Mouse (Mus musculus): ENCODE data around the gene Bcl7a. TPM values are rescaled to one million over a fixed set of nuclear protein-coding genes. Genes with fewer than 3 reads are reported as not detected.

Gene Bcl7a
- polyA plus RNA-seq, 1 experiment from 2014 or later, result 66.5 TPM

GRCm38 (mm10) chr5:123412193-123412592, 68.6 kb downstream of the Bcl7a start:
- no peak overlapping the region for H3K4me3 ChIP-seq (replicated peaks)
- H3K36me3 ChIP-seq (replicated peaks), result peaks cover 10% of the 10 kb centered on the region
- ATAC-seq (ENCODE audit: low FRiP score), result no peak
- H3K9ac ChIP-seq, result no peak overlapping the region
- WGBS, result 92% methylated on average over 4 of the region's 4 CpGs
- no peak overlapping the region for H3K4me2 ChIP-seq
- no peaks in the 10 kb centered on the region for H3K27me3 ChIP-seq
- H3K9me3 ChIP-seq, result no peaks in the 10 kb centered on the region
- no peak overlapping the region for H3K27ac ChIP-seq
- peaks cover 23% of the 10 kb centered on the region for H3K4me1 ChIP-seq

- ATAC-seq (ENCODE audit: low FRiP score), result no peak
- peaks cover 10% of the 10 kb centered on the region for H3K36me3 ChIP-seq (replicated peaks)
- WGBS, result 89% methylated on average over 2 of the region's 2 CpGs
These were observed 70.3 kb downstream of the Bcl7a start for GRCm38 (mm10) chr5:123413866-123414363.

GRCm38 (mm10) chr5:123416149-123416548, 72.5 kb downstream of the Bcl7a start:
- WGBS, result 91% methylated on average over 3 of the region's 3 CpGs
- Histone ChIP-seq H3K9me3 (no peaks in the 10 kb centered on the region), H3K4me3 (replicated peaks) (no peak overlapping the region), H3K27ac (no peak overlapping the region), H3K27me3 (no peaks in the 10 kb centered on the region), H3K36me3 (replicated peaks) (no peaks in the 10 kb centered on the region), H3K9ac (no peak overlapping the region), H3K4me2 (no peak overlapping the region), H3K4me1 (peaks cover 26% of the 10 kb centered on the region)
- no peak for ATAC-seq (ENCODE audit: low FRiP score)

More at GRCm38 (mm10) chr5:123413866-123414363, 70.3 kb downstream of the Bcl7a start:
- Histone ChIP-seq H3K9ac (no peak overlapping the region), H3K27ac (no peak overlapping the region), H3K27me3 (no peaks in the 10 kb centered on the region), H3K4me1 (peaks cover 19% of the 10 kb centered on the region), H3K4me3 (replicated peaks) (no peak overlapping the region), H3K9me3 (no peaks in the 10 kb centered on the region), H3K4me2 (no peak overlapping the region)

GRCm38 (mm10) chr5:123416566-123417518, 73.2 kb downstream of the Bcl7a start:
- Histone ChIP-seq H3K27me3 (no peaks in the 10 kb centered on the region), H3K36me3 (replicated peaks) (no peaks in the 10 kb centered on the region), H3K4me3 (replicated peaks) (no peak overlapping the region), H3K4me2 (no peak overlapping the region), H3K27ac (no peak overlapping the region), H3K4me1 (peaks cover 26% of the 10 kb centered on the region), H3K9me3 (no peaks in the 10 kb centered on the region), H3K9ac (no peak overlapping the region)
- ATAC-seq (ENCODE audit: low FRiP score), result no peak
- WGBS, result 71% methylated on average over 8 of the region's 8 CpGs

- H3K4me2 ChIP-seq, result no peak overlapping the region
- no peak overlapping the region for H3K9ac ChIP-seq
- 75% methylated on average over 2 of the region's 2 CpGs for WGBS
- H3K4me3 ChIP-seq (replicated peaks), result no peak overlapping the region
- no peak for ATAC-seq (ENCODE audit: low FRiP score)
- no peak overlapping the region for H3K27ac ChIP-seq
- H3K9me3 ChIP-seq, result peaks cover 4% of the 10 kb centered on the region; the same call in 1 of the 2 replicates
- no peaks in the 10 kb centered on the region; the same call in 1 of the 2 replicates for H3K36me3 ChIP-seq (replicated peaks)
- no peaks in the 10 kb centered on the region for H3K27me3 ChIP-seq
- H3K4me1 ChIP-seq, result peaks cover 7% of the 10 kb centered on the region
These were observed 80.3 kb downstream of the Bcl7a start for GRCm38 (mm10) chr5:123423885-123424284.

Other genes with a start within 250 kb of the Bcl7a start
- 1.9 and 2.8 TPM in 2 replicates for gene Rhof, start 211.1 kb upstream of the Bcl7a start, polyA plus RNA-seq (2016; fragmentation: Nextera tagmentation; extraction: Ambion mirVana)
- gene Setd1b, start 201.6 kb upstream of the Bcl7a start, polyA plus RNA-seq (2016; fragmentation: Nextera tagmentation; extraction: Ambion mirVana), result 13.1 and 13.6 TPM in 2 replicates
- 66.5 and 71.6 TPM in 2 replicates for gene Psmd9, start 174.4 kb upstream of the Bcl7a start, polyA plus RNA-seq (2016; fragmentation: Nextera tagmentation; extraction: Ambion mirVana)
- not detected in 2 replicates for gene Hpd, start 161.1 kb upstream of the Bcl7a start, polyA plus RNA-seq (2016; fragmentation: Nextera tagmentation; extraction: Ambion mirVana)
- 1.3 and 2.3 TPM in 2 replicates for gene Wdr66, start 91.7 kb upstream of the Bcl7a start, polyA plus RNA-seq (2016; fragmentation: Nextera tagmentation; extraction: Ambion mirVana)
- gene Mlxip, start 51.0 kb downstream of the Bcl7a start, polyA plus RNA-seq (2016; fragmentation: Nextera tagmentation; extraction: Ambion mirVana), result 19.0 and 19.8 TPM in 2 replicates
- gene Lrrc43, start 145.5 kb downstream of the Bcl7a start, polyA plus RNA-seq (2016; fragmentation: Nextera tagmentation; extraction: Ambion mirVana), result not detected in 2 replicates
- gene Il31, start 145.7 kb downstream of the Bcl7a start, polyA plus RNA-seq (2016; fragmentation: Nextera tagmentation; extraction: Ambion mirVana), result not detected in 2 replicates
- 1.8 and 2.1 TPM in 2 replicates for gene B3gnt4, start 166.6 kb downstream of the Bcl7a start, polyA plus RNA-seq (2016; fragmentation: Nextera tagmentation; extraction: Ambion mirVana)
- gene Diablo, start 180.3 kb downstream of the Bcl7a start, polyA plus RNA-seq (2016; fragmentation: Nextera tagmentation; extraction: Ambion mirVana), result 128 and 135 TPM in 2 replicates
- gene Gm49027, start 181.7 kb downstream of the Bcl7a start, polyA plus RNA-seq (2016; fragmentation: Nextera tagmentation; extraction: Ambion mirVana), result 0.38 and 0.69 TPM in 2 replicates
- 35.7 and 35.8 TPM in 2 replicates for gene Vps33a, start 229.2 kb downstream of the Bcl7a start, polyA plus RNA-seq (2016; fragmentation: Nextera tagmentation; extraction: Ambion mirVana)

Measured in forebrain, embryonic 12.5 days (tissue).